Mouse (Mus musculus) midbrain, embryonic 15.5 days (tissue): ENCODE measurements around the gene Foxi1. TPM values are rescaled to one million over a fixed set of nuclear protein-coding genes. Genes with fewer than 3 reads are reported as not detected.

Source experiments
- ATAC-seq: fragments of 200-750 bp; cut with Nextera tagmentation; replicated peaks from 2 replicates; pipeline ENCODE4 v1.8.0; 2017; ENCODE audit warnings: moderate TSS enrichment
- H3K27ac ChIP-seq: fragments of 300-500 bp; sonication (generic); 2 replicates; pipeline ENCODE4 v1.5.1; 2015; ENCODE audit warnings: mild to moderate bottlenecking, inconsistent platforms
- H3K27me3 ChIP-seq: fragments of 300-500 bp; sonication (generic); replicated peaks from 2 replicates; pipeline ENCODE4 v1.6.1; 2015; ENCODE audit warnings: inconsistent platforms
- H3K36me3 ChIP-seq: fragments of 300-500 bp; sonication (generic); replicated peaks from 2 replicates; pipeline ENCODE4 v1.6.1; 2015; ENCODE audit warnings: inconsistent platforms
- H3K4me1 ChIP-seq: fragments of 300-500 bp; sonication (generic); 2 replicates; pipeline ENCODE4 v1.6.1; 2015; ENCODE audit warnings: inconsistent platforms
- H3K4me2 ChIP-seq: fragments of 300-500 bp; sonication (generic); 2 replicates; pipeline ENCODE4 v1.6.1; 2015; ENCODE audit warnings: inconsistent platforms, mild to moderate bottlenecking, moderate library complexity
- H3K4me3 ChIP-seq: fragments of 300-500 bp; sonication (generic); 2 replicates; pipeline ENCODE4 v1.5.1; 2015; ENCODE audit warnings: mild to moderate bottlenecking, inconsistent platforms
- H3K9ac ChIP-seq: fragments of 300-500 bp; sonication (generic); 2 replicates; pipeline ENCODE4 v1.6.1; 2015; ENCODE audit warnings: mild to moderate bottlenecking, inconsistent platforms
- H3K9me3 ChIP-seq: fragments of 300-500 bp; sonication (generic); 2 replicates; pipeline ENCODE4 v1.6.1; 2016; ENCODE audit warnings: inconsistent platforms
- WGBS: fragments of 180-500 bp; shearing (Covaris S2); methylation state at CpG from one replicate; pipeline ENCODE4 v1.1.7; 2015; ENCODE audit warnings: mixed read lengths; 5-methylcytosine and 5-hydroxymethylcytosine counted together
- polyA plus RNA-seq: library from polyadenylated mRNA; unstranded; fragments of >200 nt; fragmentation: Nextera tagmentation; extraction: Ambion mirVana; gene quantifications from 2 replicates; pipeline ENCODE4 v1.2.1, GENCODE M21; 2015

The Foxi1 gene
- polyA plus RNA-seq, 1 experiment from 2014 or later = not detected

- no peaks in the 10 kb centered on the region for H3K27me3 ChIP-seq
- no peak overlapping the region for H3K9ac ChIP-seq
- H3K36me3 ChIP-seq = no peaks in the 10 kb centered on the region
- no peaks in the 10 kb centered on the region for H3K9me3 ChIP-seq
- no peak for ATAC-seq
- H3K4me2 ChIP-seq = no peak overlapping the region
- H3K4me3 ChIP-seq = no peak overlapping the region
- no peak overlapping the region for H3K27ac ChIP-seq
- no peaks in the 10 kb centered on the region for H3K4me1 ChIP-seq
- WGBS = 72% methylated on average over 9 of the region's 9 CpGs
Measured at GRCm38 (mm10) chr11:34194158-34194941, 13.5 kb downstream of the Foxi1 start.

DNA sequence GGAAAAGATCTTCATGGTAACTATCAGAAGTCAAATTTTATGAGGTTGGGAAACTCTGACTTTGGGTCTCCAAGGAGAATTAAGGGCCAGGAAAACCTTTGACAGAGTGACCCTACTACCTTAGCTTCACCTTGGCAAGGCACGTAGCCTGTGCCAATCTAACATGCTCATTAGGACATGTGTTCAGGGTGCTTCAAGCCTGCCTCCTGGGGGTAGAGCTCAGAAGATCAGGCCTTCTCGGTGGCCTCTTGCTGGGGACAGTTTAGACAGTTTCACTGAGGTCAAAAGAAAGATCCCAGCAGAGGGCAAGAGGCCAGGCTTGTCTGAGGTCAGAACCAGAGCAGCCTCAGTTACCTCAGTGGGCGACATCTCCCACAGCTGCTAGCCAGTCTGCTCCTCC lies 14.2 kb downstream of the Foxi1 start:
- Histone ChIP-seq H3K36me3 (no peaks in the 10 kb centered on the region), H3K27ac (no peak overlapping the region), H3K9me3 (no peaks in the 10 kb centered on the region), H3K27me3 (no peaks in the 10 kb centered on the region), H3K9ac (no peak overlapping the region), H3K4me1 (no peaks in the 10 kb centered on the region), H3K4me2 (no peak overlapping the region), H3K4me3 (no peak overlapping the region)
- WGBS = 63% methylated on average over 3 of the region's 3 CpGs
- ATAC-seq = no peak

DNA sequence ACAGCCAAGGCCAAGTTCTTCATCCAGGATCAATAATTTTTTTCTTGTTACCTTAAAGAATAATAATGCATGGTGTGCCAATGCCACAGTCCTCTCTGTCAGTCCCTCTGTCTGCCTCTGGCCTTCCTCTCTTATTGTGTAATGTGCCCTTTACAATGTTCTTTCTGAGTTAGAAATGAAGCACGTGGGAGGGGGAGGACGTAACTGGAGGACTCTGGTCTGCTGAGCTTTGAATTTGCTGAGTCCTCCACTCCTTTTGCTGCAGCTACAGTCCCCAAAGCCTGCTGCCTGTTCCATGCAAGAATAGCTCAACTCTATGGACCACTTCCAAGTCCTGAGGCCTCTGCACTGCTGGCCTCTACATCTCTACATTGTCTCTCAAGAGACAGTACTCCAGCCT lies 23.6 kb downstream of the Foxi1 start:
- H3K4me2 ChIP-seq = no peak overlapping the region
- no peak overlapping the region for H3K9ac ChIP-seq
- H3K4me3 ChIP-seq = no peak overlapping the region
- H3K9me3 ChIP-seq = no peaks in the 10 kb centered on the region
- no peak for ATAC-seq
- 68% methylated on average over 2 of the region's 2 CpGs for WGBS
- H3K4me1 ChIP-seq = peaks cover 10% of the 10 kb centered on the region; the same call in 1 of the 2 replicates
- no peaks in the 10 kb centered on the region for H3K36me3 ChIP-seq
- H3K27me3 ChIP-seq = no peaks in the 10 kb centered on the region
- no peak overlapping the region for H3K27ac ChIP-seq

DNA sequence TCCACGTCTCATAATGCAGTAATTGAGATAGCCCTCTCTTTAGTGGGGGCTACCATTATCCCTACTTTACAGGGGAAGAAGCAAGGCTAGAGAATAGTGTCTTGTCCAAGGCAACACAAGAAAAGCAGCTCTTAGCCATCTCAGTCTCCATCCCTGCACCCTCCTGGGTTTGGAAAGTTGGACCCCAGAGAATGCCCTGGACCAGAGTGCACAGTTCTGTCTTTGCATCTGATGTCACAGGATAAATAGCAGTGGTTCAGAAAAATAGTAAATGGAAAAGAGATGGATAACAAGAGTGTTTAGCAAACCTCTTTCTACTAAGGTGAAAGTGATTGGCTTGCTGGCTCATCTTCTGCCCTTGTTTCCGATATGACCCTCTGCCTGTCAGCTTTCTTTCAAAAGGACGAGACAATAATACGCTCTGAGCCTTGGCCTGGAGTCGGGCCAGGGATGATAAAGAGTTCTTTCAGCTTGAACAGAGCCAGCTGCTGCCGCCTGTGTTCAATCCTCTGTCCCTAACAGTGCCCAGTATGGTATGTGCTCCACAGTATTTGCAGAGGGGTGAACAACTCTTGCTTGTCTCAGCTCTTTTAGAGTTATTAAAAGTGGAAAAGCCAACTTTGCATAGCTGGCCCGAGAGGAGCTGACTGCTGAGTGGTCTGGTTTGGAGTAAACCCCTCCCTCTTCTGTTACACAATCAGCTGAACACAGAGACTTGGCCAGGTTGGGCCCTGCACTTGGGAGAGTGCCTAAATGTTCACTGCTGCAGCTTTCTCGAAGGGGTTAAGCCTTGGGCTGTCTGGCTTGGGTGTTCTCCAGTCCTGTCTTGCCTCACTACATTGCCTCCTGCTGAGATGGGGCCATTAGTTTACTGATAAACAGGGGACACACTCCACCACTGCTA lies 26.4 kb downstream of the Foxi1 start:
- no peak overlapping the region for H3K4me3 ChIP-seq
- peak; percentile 84 for ATAC-seq
- peaks cover 10% of the 10 kb centered on the region; the same call in 1 of the 2 replicates for H3K4me1 ChIP-seq
- 20% methylated on average over 8 of the region's 8 CpGs for WGBS
- H3K27ac ChIP-seq = no peak overlapping the region
- H3K9me3 ChIP-seq = no peaks in the 10 kb centered on the region
- no peaks in the 10 kb centered on the region for H3K27me3 ChIP-seq
- no peaks in the 10 kb centered on the region for H3K36me3 ChIP-seq
- no peak overlapping the region for H3K4me2 ChIP-seq
- no peak overlapping the region for H3K9ac ChIP-seq

GRCm38 (mm10) chr11:34178752-34179151 lies 29.1 kb downstream of the Foxi1 start:
- ATAC-seq = no peak
- 75% methylated on average over 2 of the region's 2 CpGs for WGBS

DNA sequence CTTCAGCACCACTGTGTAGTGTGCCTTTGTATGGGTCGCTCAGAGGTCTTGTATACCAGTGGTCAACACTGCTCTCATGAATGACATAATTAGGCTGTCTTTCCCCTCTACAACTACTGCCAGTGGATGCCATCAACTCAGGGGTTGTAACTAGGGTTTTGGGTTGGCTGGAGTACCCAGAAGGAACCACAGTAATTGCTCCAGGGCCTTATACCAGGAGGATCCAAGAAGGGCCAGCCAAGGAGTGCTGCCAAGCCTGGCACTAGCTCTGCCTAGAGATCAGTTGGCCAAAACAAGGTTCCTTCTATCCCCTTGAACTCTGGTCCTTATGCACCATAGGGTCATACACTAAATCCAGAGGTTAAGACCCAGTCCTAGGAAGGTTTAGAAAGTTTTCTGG lies 31.5 kb downstream of the Foxi1 start:
- no peak overlapping the region for H3K27ac ChIP-seq
- no peaks in the 10 kb centered on the region for H3K9me3 ChIP-seq
- WGBS = 80% methylated on average over 1 of the region's 1 CpGs
- no peak overlapping the region for H3K4me2 ChIP-seq
- H3K9ac ChIP-seq = no peak overlapping the region
- 0 out of 2 replicates have a peak, but pooled peaks cover 3% of the 10 kb centered on the region for H3K4me1 ChIP-seq
- no peak overlapping the region for H3K4me3 ChIP-seq
- H3K27me3 ChIP-seq = no peaks in the 10 kb centered on the region
- H3K36me3 ChIP-seq = no peaks in the 10 kb centered on the region
- ATAC-seq = no peak

More at GRCm38 (mm10) chr11:34178752-34179151, 29.1 kb downstream of the Foxi1 start:
- H3K4me1 ChIP-seq = peaks cover 10% of the 10 kb centered on the region; the same call in 1 of the 2 replicates
- no peaks in the 10 kb centered on the region for H3K9me3 ChIP-seq
- no peak overlapping the region for H3K9ac ChIP-seq
- H3K4me2 ChIP-seq = no peak overlapping the region
- H3K36me3 ChIP-seq = no peaks in the 10 kb centered on the region
- no peak overlapping the region for H3K27ac ChIP-seq
- H3K4me3 ChIP-seq = no peak overlapping the region
- H3K27me3 ChIP-seq = no peaks in the 10 kb centered on the region

- Histone ChIP-seq H3K9me3 (no peaks in the 10 kb centered on the region), H3K27me3 (no peaks in the 10 kb centered on the region), H3K36me3 (no peaks in the 10 kb centered on the region), H3K4me3 (no peak overlapping the region), H3K9ac (no peak overlapping the region), H3K4me1 (0 out of 2 replicates have a peak, but pooled peaks cover 2% of the 10 kb centered on the region), H3K27ac (no peak overlapping the region), H3K4me2 (no peak overlapping the region)
- WGBS = 88% methylated on average over 1 of the region's 1 CpGs
- no peak for ATAC-seq
Measured at GRCm38 (mm10) chr11:34171221-34171620, 36.7 kb downstream of the Foxi1 start.

DNA sequence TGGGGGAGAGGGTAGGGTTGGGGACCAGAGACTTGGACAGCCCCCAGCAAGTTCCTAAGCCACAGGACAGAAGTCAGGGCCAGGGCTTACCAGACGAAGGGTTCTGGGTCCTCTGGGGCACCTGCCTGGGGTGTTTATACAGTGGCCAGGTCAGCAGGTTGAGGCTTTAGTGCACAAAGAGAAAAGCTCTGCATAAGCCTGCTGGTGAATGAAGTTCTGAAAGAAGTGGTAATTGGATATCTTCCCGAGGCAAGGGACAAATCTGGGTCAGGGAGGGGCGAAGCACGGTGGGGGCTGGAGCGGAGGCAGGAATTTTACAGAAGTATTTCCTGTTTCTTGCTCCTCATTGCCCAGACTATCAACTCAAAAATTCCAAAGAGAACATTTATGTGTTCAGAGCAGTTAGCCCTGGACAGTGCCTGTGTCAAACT lies 38.4 kb downstream of the Foxi1 start:
- Histone ChIP-seq H3K27ac (no peak overlapping the region), H3K9me3 (no peaks in the 10 kb centered on the region), H3K27me3 (no peaks in the 10 kb centered on the region), H3K4me3 (no peak overlapping the region), H3K4me1 (0 out of 2 replicates have a peak, but pooled peaks cover 2% of the 10 kb centered on the region), H3K4me2 (no peak overlapping the region), H3K9ac (no peak overlapping the region), H3K36me3 (no peaks in the 10 kb centered on the region)
- 26% methylated on average over 5 of the region's 5 CpGs for WGBS
- ATAC-seq = no peak

DNA sequence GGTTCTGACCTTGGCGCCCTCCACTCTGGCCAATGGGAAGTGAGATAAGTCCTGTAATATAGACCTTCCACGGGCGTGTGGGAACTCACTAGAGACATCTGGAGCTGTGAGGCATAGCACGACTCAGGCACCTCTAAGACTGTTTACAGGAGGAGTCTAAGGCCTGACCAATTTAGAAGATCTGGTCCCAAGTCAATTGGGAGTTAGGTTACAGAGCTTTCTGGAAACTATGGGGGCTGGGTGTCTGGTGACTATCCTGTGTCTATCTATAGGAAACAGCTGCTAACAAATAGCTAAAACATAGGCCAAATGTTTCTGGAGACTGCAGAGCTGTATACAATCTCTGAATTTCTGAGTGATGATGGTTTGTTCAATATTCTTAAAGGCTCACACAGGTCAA lies 41.5 kb downstream of the Foxi1 start:
- H3K4me2 ChIP-seq = no peak overlapping the region
- WGBS = 90% methylated on average over 4 of the region's 4 CpGs
- no peaks in the 10 kb centered on the region for H3K27me3 ChIP-seq
- ATAC-seq = no peak
- H3K9me3 ChIP-seq = no peaks in the 10 kb centered on the region
- H3K4me1 ChIP-seq = 0 out of 2 replicates have a peak, but pooled peaks cover 2% of the 10 kb centered on the region
- no peak overlapping the region for H3K9ac ChIP-seq
- H3K4me3 ChIP-seq = no peak overlapping the region
- H3K36me3 ChIP-seq = no peaks in the 10 kb centered on the region
- H3K27ac ChIP-seq = no peak overlapping the region

- no peak overlapping the region for H3K27ac ChIP-seq
- 98% methylated on average over 11 of the region's 11 CpGs for WGBS
- H3K4me2 ChIP-seq = no peak overlapping the region
- ATAC-seq = no peak
- no peaks in the 10 kb centered on the region for H3K9me3 ChIP-seq
- no peaks in the 10 kb centered on the region for H3K27me3 ChIP-seq
- no peaks in the 10 kb centered on the region for H3K36me3 ChIP-seq
- H3K4me3 ChIP-seq = no peak overlapping the region
- 0 out of 2 replicates have a peak, but pooled peaks cover 2% of the 10 kb centered on the region for H3K4me1 ChIP-seq
- no peak overlapping the region for H3K9ac ChIP-seq
Measured at GRCm38 (mm10) chr11:34165278-34165677, 42.6 kb downstream of the Foxi1 start.

- ATAC-seq = no peak
- no peaks in the 10 kb centered on the region for H3K4me1 ChIP-seq
- 76% methylated on average over 9 of the region's 9 CpGs for WGBS
Measured at GRCm38 (mm10) chr11:34158916-34159315, 49.0 kb downstream of the Foxi1 start.

GRCm38 (mm10) chr11:34155235-34155634 lies 52.7 kb downstream of the Foxi1 start:
- Histone ChIP-seq H3K4me3 (no peak overlapping the region), H3K4me2 (no peak overlapping the region), H3K27ac (no peak overlapping the region), H3K4me1 (no peaks in the 10 kb centered on the region), H3K27me3 (no peaks in the 10 kb centered on the region), H3K9me3 (no peaks in the 10 kb centered on the region), H3K36me3 (no peaks in the 10 kb centered on the region), H3K9ac (no peak overlapping the region)
- WGBS = 78% methylated on average over 7 of the region's 7 CpGs
- ATAC-seq = no peak

More at GRCm38 (mm10) chr11:34158916-34159315, 49.0 kb downstream of the Foxi1 start:
- no peaks in the 10 kb centered on the region for H3K27me3 ChIP-seq
- H3K9me3 ChIP-seq = no peaks in the 10 kb centered on the region
- no peak overlapping the region for H3K9ac ChIP-seq
- no peak overlapping the region for H3K4me2 ChIP-seq
- H3K27ac ChIP-seq = no peak overlapping the region
- no peaks in the 10 kb centered on the region for H3K36me3 ChIP-seq
- H3K4me3 ChIP-seq = no peak overlapping the region
